Mouse (Mus musculus) embryonic fibroblast, embryonic 13.5 days (primary cell): ENCODE data around the gene Frmpd4.

ENCODE experiments used
- CTCF ChIP-seq: IDR thresholded peaks from 2 replicates; pipeline ENCODE4 v1.5.1; 2011; ENCODE audit warnings: mild to moderate bottlenecking, control low read depth, low read length, moderate library complexity, borderline replicate concordance; ENCODE audit not compliant: insufficient read depth
- POLR2A ChIP-seq: IDR thresholded peaks from 2 replicates; pipeline ENCODE4 v1.6.1; 2011; ENCODE audit warnings: low read depth, mild to moderate bottlenecking, control low read depth, low read length, moderate library complexity

GRCm38 (mm10) chrX:168191944-168192343 is 385.1 kb downstream of the Frmpd4 start:
- TF ChIP-seq CTCF (no peak), POLR2A (no peak)
